Mouse (Mus musculus): Measurements from ENCODE around the gene Celsr2. TPM values are rescaled to one million over a fixed set of nuclear protein-coding genes. Genes with fewer than 3 reads are reported as not detected.

The Celsr2 gene
- polyA plus RNA-seq, 1 experiment from 2014 or later: 0.18 TPM

DNA sequence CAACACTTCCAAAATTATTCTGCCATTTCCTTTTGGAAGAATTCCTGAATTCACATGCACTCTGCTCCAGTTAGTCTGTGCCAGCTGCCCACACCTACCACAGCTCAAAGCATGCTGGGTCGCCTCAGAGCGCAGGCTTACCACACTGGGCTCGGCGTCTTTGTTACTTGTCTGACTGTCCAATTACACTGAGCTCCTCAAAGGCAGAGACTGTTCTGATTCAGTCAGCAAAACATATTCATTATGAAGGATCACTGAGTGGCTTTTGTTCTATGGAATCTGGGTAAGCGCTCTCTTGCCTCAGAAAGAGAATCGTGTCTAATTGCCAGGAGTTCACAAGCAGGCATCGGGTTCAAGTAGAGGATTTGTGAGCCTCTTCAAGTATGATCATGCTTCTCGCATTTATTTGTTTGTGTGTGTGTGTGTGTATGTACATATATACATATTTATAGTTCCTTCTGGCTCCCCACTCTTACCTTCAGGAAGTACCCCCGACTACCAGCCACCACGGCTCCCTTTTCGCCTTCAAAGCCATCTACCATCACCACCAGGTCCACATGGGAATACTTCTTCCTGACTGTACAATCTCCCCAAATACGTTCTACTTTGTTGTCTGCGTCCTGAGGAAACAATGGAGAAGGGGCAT, 17.3 kb upstream of the Celsr2 start:
- 90% methylated on average over 13 of the region's 13 CpGs for WGBS (ENCODE audit: insufficient replicate concordance)
- no peaks in the 10 kb centered on the region for H3K4me1 ChIP-seq (ENCODE audit: insufficient read depth)
- no peaks in the 10 kb centered on the region for H3K9me3 ChIP-seq (ENCODE audit: low read length)
- DNase-seq (no peak), ATAC-seq (no peak)
- H3K36me3 ChIP-seq (replicated peaks; ENCODE audit: insufficient read depth, low read length): peaks cover 71% of the 10 kb centered on the region
- TF ChIP-seq CTCF (IDR thresholded peaks at IDR 0.05; ENCODE audit: low read depth) (no peak), EP300 (IDR thresholded peaks at IDR 0.05; ENCODE audit: low read depth) (no peak)
- H3K27me3 ChIP-seq (ENCODE audit: insufficient read depth, low read length): no peaks in the 10 kb centered on the region
- H3K4me2 ChIP-seq (ENCODE audit: low read depth, low read length): no peak overlapping the region
- H3K27ac ChIP-seq (ENCODE audit: low read depth): no peak overlapping the region
- no peak overlapping the region for H3K9ac ChIP-seq (replicated peaks)
- no peak overlapping the region for H3K4me3 ChIP-seq (ENCODE audit: low read depth, low read length)

DNA sequence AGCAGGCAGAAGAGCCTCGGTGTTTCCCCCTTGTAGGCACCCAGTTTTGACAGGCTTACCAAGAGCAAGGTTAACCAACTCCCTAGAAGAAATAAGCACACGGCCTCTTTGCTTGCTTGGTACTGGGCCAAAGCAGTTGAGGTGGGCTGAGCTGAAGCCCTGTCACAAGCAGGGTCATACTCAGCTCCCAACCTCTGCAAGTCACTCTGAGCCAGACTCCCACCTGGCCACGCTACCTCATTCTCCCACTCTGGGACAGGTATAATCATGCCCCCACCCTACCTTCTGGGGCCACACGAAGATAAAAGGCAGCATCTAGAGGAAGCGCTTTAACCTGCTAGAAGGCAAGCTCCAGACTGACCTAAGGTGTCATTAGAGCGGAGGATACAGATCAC, 10.3 kb upstream of the Celsr2 start:
- DNase-seq (no peak), ATAC-seq (no peak)
- H3K4me1 ChIP-seq (ENCODE audit: insufficient read depth): peaks cover 6% of the 10 kb centered on the region; the same call in 1 of the 2 replicates
- 83% methylated on average over 6 of the region's 6 CpGs for WGBS (ENCODE audit: insufficient replicate concordance)
- H3K4me3 ChIP-seq (ENCODE audit: low read depth, low read length): no peak overlapping the region
- peaks cover 42% of the 10 kb centered on the region for H3K36me3 ChIP-seq (replicated peaks; ENCODE audit: insufficient read depth, low read length)
- H3K4me2 ChIP-seq (ENCODE audit: low read depth, low read length): no peak overlapping the region
- no peak overlapping the region for H3K27ac ChIP-seq (ENCODE audit: low read depth)
- H3K9ac ChIP-seq (replicated peaks): no peak overlapping the region
- TF ChIP-seq EP300 (IDR thresholded peaks at IDR 0.05; ENCODE audit: low read depth) (no peak), CTCF (IDR thresholded peaks at IDR 0.05; ENCODE audit: low read depth) (no peak)
- no peaks in the 10 kb centered on the region for H3K27me3 ChIP-seq (ENCODE audit: insufficient read depth, low read length)
- H3K9me3 ChIP-seq (ENCODE audit: low read length): no peaks in the 10 kb centered on the region

DNA sequence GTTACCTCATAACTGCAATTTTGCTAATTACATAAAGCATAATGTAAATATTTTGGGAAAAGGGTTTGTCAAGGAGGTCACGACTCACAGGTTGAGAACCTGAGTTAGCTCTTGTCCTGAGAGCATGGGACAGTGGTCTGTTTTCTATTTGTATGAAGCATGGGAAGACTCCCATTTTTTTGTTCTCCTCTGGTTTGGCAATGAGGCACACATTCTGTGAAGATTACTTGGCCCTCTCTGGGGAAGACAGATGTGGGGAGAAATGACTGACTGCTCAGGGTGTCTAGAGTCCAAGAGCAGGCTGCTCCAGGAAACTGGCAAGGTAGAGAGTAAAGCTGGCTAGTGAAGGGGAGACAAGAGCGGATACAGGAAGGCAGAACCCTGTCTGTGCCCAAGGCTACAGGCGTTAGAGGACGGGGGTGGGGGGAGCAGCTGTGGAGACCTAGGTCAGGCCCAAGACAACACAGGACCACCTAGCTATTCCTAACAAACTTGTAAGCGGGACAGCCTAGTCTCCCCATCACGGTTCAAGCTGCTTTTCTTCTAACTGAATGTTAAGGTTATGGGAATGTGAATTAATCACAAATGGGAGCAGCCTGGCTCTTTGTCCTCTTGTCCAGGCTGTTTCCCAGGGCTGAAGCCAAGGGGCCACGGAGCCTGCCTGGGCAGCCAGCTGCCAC, 9.7 kb upstream of the Celsr2 start:
- Histone ChIP-seq H3K27me3 (ENCODE audit: insufficient read depth, low read length) (no peaks in the 10 kb centered on the region), H3K4me1 (ENCODE audit: insufficient read depth) (peaks cover 6% of the 10 kb centered on the region; the same call in 1 of the 2 replicates), H3K9me3 (ENCODE audit: low read length) (no peaks in the 10 kb centered on the region), H3K9ac (replicated peaks) (no peak overlapping the region), H3K4me3 (ENCODE audit: low read depth, low read length) (no peak overlapping the region), H3K27ac (ENCODE audit: low read depth) (no peak overlapping the region), H3K36me3 (replicated peaks; ENCODE audit: insufficient read depth, low read length) (peaks cover 39% of the 10 kb centered on the region), H3K4me2 (ENCODE audit: low read depth, low read length) (no peak overlapping the region)
- ATAC-seq: no peak
- DNase-seq: no peak
- WGBS (ENCODE audit: insufficient replicate concordance): 78% methylated on average over 7 of the region's 7 CpGs
- TF ChIP-seq EP300 (IDR thresholded peaks at IDR 0.05; ENCODE audit: low read depth): no peak
- no peak for TF ChIP-seq CTCF (IDR thresholded peaks at IDR 0.05; ENCODE audit: low read depth)

DNA sequence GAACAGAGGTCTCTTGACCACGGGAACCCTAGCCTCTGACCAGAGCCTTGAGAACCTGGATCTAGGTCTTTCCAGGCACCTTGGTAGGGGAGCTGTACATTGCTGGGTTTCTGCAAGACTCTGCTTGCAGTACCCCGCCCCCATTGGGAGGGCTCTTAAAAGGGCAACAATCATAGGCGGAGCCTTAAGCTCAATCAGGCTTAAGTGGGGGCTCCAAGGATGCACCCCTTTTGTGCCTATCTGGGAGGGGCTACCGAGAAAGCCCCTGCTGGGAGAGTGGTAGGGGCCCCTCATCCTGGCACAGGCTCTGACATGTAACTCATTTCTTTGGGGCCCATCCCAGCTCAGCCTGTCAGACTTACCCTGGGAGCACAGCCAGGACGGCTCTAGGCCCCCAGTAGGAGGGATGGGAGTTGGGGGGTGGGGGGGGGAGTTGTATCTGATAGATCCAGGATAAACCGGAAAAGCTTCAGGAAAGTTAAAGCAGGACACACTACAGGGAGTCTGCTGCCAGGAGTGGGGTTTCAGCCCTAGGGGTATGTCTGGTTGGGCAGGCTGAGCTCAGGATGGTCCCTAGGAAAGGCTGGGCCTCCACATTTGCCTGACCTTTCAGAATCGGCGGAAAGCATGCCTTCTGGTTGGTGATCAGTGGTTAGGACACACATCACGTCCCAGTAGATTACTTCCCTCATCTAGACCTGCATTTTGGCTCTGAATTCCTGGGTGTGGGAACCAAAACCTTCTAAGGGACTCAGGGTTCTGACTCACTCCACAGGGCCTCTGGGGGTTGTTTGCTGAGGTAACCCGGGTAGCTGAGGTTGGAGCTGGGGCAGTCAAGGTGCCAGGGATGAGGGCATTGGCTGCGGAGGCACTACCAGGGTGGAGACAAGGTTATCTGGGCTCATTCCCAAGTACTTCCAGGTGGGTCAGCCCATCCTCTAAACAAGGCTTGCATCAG, 8.8 kb upstream of the Celsr2 start:
- ATAC-seq: peak; percentile 31; the same call in 1 of the 2 replicates
- peaks cover 6% of the 10 kb centered on the region; the same call in 1 of the 2 replicates for H3K4me1 ChIP-seq (ENCODE audit: insufficient read depth)
- 28% methylated on average over 11 of the region's 11 CpGs for WGBS (ENCODE audit: insufficient replicate concordance)
- no peak overlapping the region for H3K9ac ChIP-seq (replicated peaks)
- no peaks in the 10 kb centered on the region for H3K27me3 ChIP-seq (ENCODE audit: insufficient read depth, low read length)
- no peak overlapping the region for H3K27ac ChIP-seq (ENCODE audit: low read depth)
- H3K4me3 ChIP-seq (ENCODE audit: low read depth, low read length): no peak overlapping the region
- no peak overlapping the region for H3K4me2 ChIP-seq (ENCODE audit: low read depth, low read length)
- peaks cover 34% of the 10 kb centered on the region for H3K36me3 ChIP-seq (replicated peaks; ENCODE audit: insufficient read depth, low read length)
- no peaks in the 10 kb centered on the region for H3K9me3 ChIP-seq (ENCODE audit: low read length)
- no peak for TF ChIP-seq CTCF (IDR thresholded peaks at IDR 0.05; ENCODE audit: low read depth)
- no peak for DNase-seq

DNA sequence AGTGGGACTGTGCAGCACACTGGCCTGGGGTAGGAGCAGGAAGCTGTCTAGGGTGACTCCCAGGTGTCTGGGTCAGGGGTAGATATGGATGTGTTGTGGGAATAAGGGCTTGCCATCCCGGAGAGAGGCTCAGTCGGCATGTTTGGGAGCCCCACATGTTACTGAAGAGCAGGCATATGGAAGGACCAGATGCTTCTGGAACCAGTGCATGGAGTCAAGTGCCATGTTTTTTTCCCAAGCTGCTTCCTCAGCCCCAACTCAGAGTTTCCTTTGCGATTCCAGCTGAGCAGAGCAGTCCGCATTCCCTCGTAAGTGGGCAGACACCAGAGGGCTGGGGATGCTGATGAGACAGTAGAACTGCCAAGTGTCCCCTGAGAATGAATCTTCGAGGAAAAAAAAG, 7.7 kb upstream of the Celsr2 start:
- ATAC-seq: no peak
- no peak overlapping the region for H3K27ac ChIP-seq (ENCODE audit: low read depth)
- no peak for DNase-seq
- no peak overlapping the region for H3K9ac ChIP-seq (replicated peaks)
- no peak for TF ChIP-seq EP300 (IDR thresholded peaks at IDR 0.05; ENCODE audit: low read depth)
- no peak for TF ChIP-seq CTCF (IDR thresholded peaks at IDR 0.05; ENCODE audit: low read depth)
- H3K36me3 ChIP-seq (replicated peaks; ENCODE audit: insufficient read depth, low read length): peaks cover 23% of the 10 kb centered on the region
- H3K4me2 ChIP-seq (ENCODE audit: low read depth, low read length): no peak overlapping the region
- no peaks in the 10 kb centered on the region for H3K9me3 ChIP-seq (ENCODE audit: low read length)
- 45% methylated on average over 6 of the region's 6 CpGs for WGBS (ENCODE audit: insufficient replicate concordance)
- H3K4me3 ChIP-seq (ENCODE audit: low read depth, low read length): no peak overlapping the region
- H3K4me1 ChIP-seq (ENCODE audit: insufficient read depth): peaks cover 6% of the 10 kb centered on the region; the same call in 1 of the 2 replicates
- no peaks in the 10 kb centered on the region for H3K27me3 ChIP-seq (ENCODE audit: insufficient read depth, low read length)

DNA sequence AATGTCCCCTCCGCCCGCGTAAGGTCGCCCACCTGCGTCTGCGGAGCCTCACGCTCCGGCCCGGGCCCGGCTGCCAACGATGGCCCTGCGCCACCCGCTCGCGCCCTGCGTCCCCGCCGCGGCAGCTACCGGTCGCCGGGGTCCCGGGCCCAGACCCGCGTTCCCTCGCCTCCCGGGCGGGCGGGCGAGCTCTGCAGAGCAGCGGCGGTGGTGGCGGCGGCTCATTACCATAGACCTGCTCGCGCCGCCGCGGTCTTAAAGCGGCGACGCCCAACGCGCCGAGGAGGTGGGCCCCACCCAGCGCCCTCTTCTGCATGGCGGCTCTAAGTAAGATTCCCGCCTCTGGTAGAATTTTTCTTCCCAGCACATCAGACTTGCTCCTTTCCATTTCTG, 475 bp upstream of the Celsr2 start:
- Histone ChIP-seq H3K27ac (ENCODE audit: low read depth) (no peak overlapping the region), H3K27me3 (ENCODE audit: insufficient read depth, low read length) (peaks cover 28% of the 10 kb centered on the region), H3K4me1 (ENCODE audit: insufficient read depth) (peaks cover 9% of the 10 kb centered on the region; the same call in 1 of the 2 replicates), H3K4me3 (ENCODE audit: low read depth, low read length) (peak overlapping the region; percentile 52), H3K9ac (replicated peaks) (peak overlapping the region; percentile 37), H3K36me3 (replicated peaks; ENCODE audit: insufficient read depth, low read length) (no peaks in the 10 kb centered on the region), H3K4me2 (ENCODE audit: low read depth, low read length) (peak overlapping the region; percentile 99), H3K9me3 (ENCODE audit: low read length) (peaks cover 16% of the 10 kb centered on the region)
- TF ChIP-seq CTCF (IDR thresholded peaks at IDR 0.05; ENCODE audit: low read depth) (no peak), EP300 (IDR thresholded peaks at IDR 0.05; ENCODE audit: low read depth) (no peak)
- ATAC-seq (peak; percentile 77), DNase-seq (peak; percentile 77)
- 3% methylated on average over 47 of the region's 48 CpGs for WGBS (ENCODE audit: insufficient replicate concordance)

Measured in liver, postnatal 0 days (tissue).